In genomic region chr7:28863540-28863939, GRCm38 (mm10) we compare ENCODE assay signal across 14 mouse cellular contexts. TPM values are rescaled to one million over a fixed set of nuclear protein-coding genes. Genes with fewer than 3 reads are reported as not detected.
DNase-seq lines count a peak whose midpoint lies in the region; ATAC-seq and TF ChIP-seq lines count a peak whose summit lies in the region.
"Had no signal": no experiment of that assay in that cellular context is flagged by ENCODE, and none has a peak within 500 bp of the region (broad histone marks: within the 10 kb centered on the region; RNA-seq: fewer than 3 reads in every experiment).

Gene Lgals7, plus strand, starts transcription at chr7:28863853.

- H3K4me3 ChIP-seq in hindbrain, embryonic 10.5 days: no peak within 1 kb of the TSS
- no peak within 1 kb of the TSS for H3K4me3 ChIP-seq in hindbrain, embryonic 12.5 days
- H3K4me3 ChIP-seq in midbrain, embryonic 16.5 days (ENCODE audit: low read depth, low read length): no peak within 1 kb of the TSS
- H3K4me3 ChIP-seq in midbrain, embryonic 11.5 days (ENCODE audit: low read depth, low read length): no peak within 1 kb of the TSS
- H3K4me3 ChIP-seq in hindbrain, embryonic 16.5 days (ENCODE audit: low read length): no peak within 1 kb of the TSS
- no peak within 1 kb of the TSS for H3K4me3 ChIP-seq in cerebellum, adult 2 months (replicated peaks; ENCODE audit: insufficient read depth, low read depth, low read length)

- peaks cover 8% of the 10 kb centered on the region for H3K9me3 ChIP-seq in hindbrain, embryonic 10.5 days
- H3K9me3 ChIP-seq in hindbrain, embryonic 12.5 days (replicated peaks): peaks cover 5% of the 10 kb centered on the region; the same call in 1 of the 2 replicates
- no peaks in the 10 kb centered on the region for H3K9me3 ChIP-seq in midbrain, embryonic 16.5 days (replicated peaks; ENCODE audit: control insufficient read depth, low read length, poor library complexity, severe bottlenecking)
- H3K9me3 ChIP-seq in midbrain, embryonic 11.5 days (ENCODE audit: control insufficient read depth, low read length): peaks cover 4% of the 10 kb centered on the region; the same call in 1 of the 2 replicates
- peaks cover 4% of the 10 kb centered on the region; the same call in 1 of the 2 replicates for H3K9me3 ChIP-seq in hindbrain, embryonic 16.5 days (ENCODE audit: control insufficient read depth, low read length)

- no peak within 1 kb of the TSS for H3K4me2 ChIP-seq in hindbrain, embryonic 12.5 days (replicated peaks)
- H3K4me2 ChIP-seq in midbrain, embryonic 16.5 days (ENCODE audit: low read length): no peak within 1 kb of the TSS
- H3K4me2 ChIP-seq in midbrain, embryonic 11.5 days: no peak within 1 kb of the TSS
- no peak within 1 kb of the TSS for H3K4me2 ChIP-seq in hindbrain, embryonic 16.5 days (ENCODE audit: low read length)

- H3K36me3 ChIP-seq in hindbrain, embryonic 10.5 days: no peaks in the 10 kb centered on the region
- no peaks in the 10 kb centered on the region for H3K36me3 ChIP-seq in hindbrain, embryonic 12.5 days
- H3K36me3 ChIP-seq in midbrain, embryonic 16.5 days (ENCODE audit: control insufficient read depth, insufficient read depth, low read length): no peaks in the 10 kb centered on the region
- H3K36me3 ChIP-seq in midbrain, embryonic 11.5 days (ENCODE audit: control insufficient read depth, insufficient read depth, low read length): no peaks in the 10 kb centered on the region
- H3K36me3 ChIP-seq in hindbrain, embryonic 16.5 days (ENCODE audit: control insufficient read depth, insufficient read depth, low read length): no peaks in the 10 kb centered on the region
- H3K36me3 ChIP-seq: G1E had no signal

- peaks cover 5% of the 10 kb centered on the region; the same call in 1 of the 2 replicates for H3K27me3 ChIP-seq in hindbrain, embryonic 10.5 days (ENCODE audit: insufficient read depth, poor library complexity, severe bottlenecking)
- H3K27me3 ChIP-seq in hindbrain, embryonic 12.5 days: 0 out of 2 replicates have a peak, but pooled peaks cover 3% of the 10 kb centered on the region
- H3K27me3 ChIP-seq in midbrain, embryonic 16.5 days (ENCODE audit: control insufficient read depth, insufficient read depth, low read depth, low read length): no peaks in the 10 kb centered on the region
- no peaks in the 10 kb centered on the region for H3K27me3 ChIP-seq in midbrain, embryonic 11.5 days (ENCODE audit: control insufficient read depth, insufficient read depth, low read length)
- no peaks in the 10 kb centered on the region for H3K27me3 ChIP-seq in hindbrain, embryonic 16.5 days (replicated peaks; ENCODE audit: control insufficient read depth, insufficient read depth, low read length)
- no peaks in the 10 kb centered on the region for H3K27me3 ChIP-seq in cerebellum, adult 2 months (ENCODE audit: control insufficient read depth, insufficient read depth, low read length)

- peak within 1 kb of the TSS; percentile 50; the same call in 1 of the 2 replicates for H3K27ac ChIP-seq in hindbrain, embryonic 10.5 days
- H3K27ac ChIP-seq in hindbrain, embryonic 12.5 days: no peak within 1 kb of the TSS
- H3K27ac ChIP-seq in midbrain, embryonic 16.5 days (ENCODE audit: low read length): no peak within 1 kb of the TSS
- H3K27ac ChIP-seq in midbrain, embryonic 11.5 days (ENCODE audit: low read depth, low read length): no peak within 1 kb of the TSS
- no peak within 1 kb of the TSS for H3K27ac ChIP-seq in hindbrain, embryonic 16.5 days (ENCODE audit: low read depth, low read length)
- H3K27ac ChIP-seq in cerebellum, adult 2 months (ENCODE audit: insufficient read depth, low read length): no peak within 1 kb of the TSS

- H3K9ac ChIP-seq in hindbrain, embryonic 12.5 days: no peak within 1 kb of the TSS
- H3K9ac ChIP-seq in midbrain, embryonic 16.5 days (ENCODE audit: low read depth, low read length): peak within 1 kb of the TSS; percentile 16; the same call in 1 of the 2 replicates
- no peak within 1 kb of the TSS; the same call in 1 of the 2 replicates for H3K9ac ChIP-seq in midbrain, embryonic 11.5 days (ENCODE audit: low read length)
- H3K9ac ChIP-seq in hindbrain, embryonic 16.5 days (ENCODE audit: low read depth, low read length): peak within 1 kb of the TSS; percentile 14; the same call in 1 of the 2 replicates
- H3K9ac ChIP-seq: liver, postnatal 0 days had no signal

- ATAC-seq in hindbrain, embryonic 12.5 days (ENCODE audit: low FRiP score): no peak
- ATAC-seq in midbrain, embryonic 16.5 days: no peak; the same call in 1 of the 2 replicates
- no peak for ATAC-seq in midbrain, embryonic 11.5 days (ENCODE audit: low FRiP score)
- no peak for ATAC-seq in hindbrain, embryonic 16.5 days
- ATAC-seq in erythroid progenitor cell, adult 5-6 weeks (replicated peaks; ENCODE audit: low FRiP score, poor library complexity, severe bottlenecking): no peak
- ATAC-seq: liver, postnatal 0 days had no signal

- no peak for DNase-seq in hindbrain, embryonic 10.5 days (ENCODE audit: low spot score)
- DNase-seq in midbrain, embryonic 11.5 days (ENCODE audit: low spot score, missing footprints): no peak
- no peak for DNase-seq in cerebellum, adult 2 months
- DNase-seq: gastrocnemius, postnatal 10 days; kidney, adult 18-20 months; liver, postnatal 0 days; right cerebral cortex, postnatal 4 days; thymus, postnatal 14 days had no signal

- no peak for TF ChIP-seq CTCF in cerebellum, adult 2 months (IDR thresholded peaks at IDR 0.05; ENCODE audit: borderline replicate concordance, insufficient read depth, low read depth, low read length)

- WGBS in hindbrain, embryonic 10.5 days: 89% methylated on average over 6 of the region's 6 CpGs
- 85% methylated on average over 6 of the region's 6 CpGs for WGBS in hindbrain, embryonic 12.5 days
- 80% methylated on average over 6 of the region's 6 CpGs for WGBS in midbrain, embryonic 16.5 days
- WGBS in midbrain, embryonic 11.5 days: 91% methylated on average over 6 of the region's 6 CpGs
- WGBS in hindbrain, embryonic 16.5 days: 78% methylated on average over 6 of the region's 6 CpGs
- WGBS in cerebellum, adult 2 months: 82% methylated on average over 6 of the region's 6 CpGs

- no peak for TF ChIP-seq POLR2A in cerebellum, adult 2 months (IDR thresholded peaks at IDR 0.05; ENCODE audit: borderline replicate concordance, insufficient read depth, low read length)

- peaks cover 26% of the 10 kb centered on the region for H3K4me1 ChIP-seq in hindbrain, embryonic 10.5 days (replicated peaks)
- H3K4me1 ChIP-seq in hindbrain, embryonic 12.5 days: peaks cover 14% of the 10 kb centered on the region; the same call in 1 of the 2 replicates
- no peaks in the 10 kb centered on the region; the same call in 1 of the 2 replicates for H3K4me1 ChIP-seq in midbrain, embryonic 16.5 days (ENCODE audit: control insufficient read depth, insufficient read depth, low read length)
- peaks cover 2% of the 10 kb centered on the region; the same call in 1 of the 2 replicates for H3K4me1 ChIP-seq in midbrain, embryonic 11.5 days (ENCODE audit: control insufficient read depth, insufficient read depth, low read length)
- H3K4me1 ChIP-seq in hindbrain, embryonic 16.5 days (ENCODE audit: control insufficient read depth, insufficient read depth, low read depth, low read length): peaks cover 2% of the 10 kb centered on the region; the same call in 1 of the 2 replicates
- H3K4me1 ChIP-seq in cerebellum, adult 2 months (ENCODE audit: control insufficient read depth, insufficient read depth, low read length): no peaks in the 10 kb centered on the region

RNA-seq across cellular contexts. Expression of gene Lgals7, which starts in this region (rescaled TPM):
- 0.97 and 4.0 TPM in 2 replicates for polyA plus RNA-seq in hindbrain, embryonic 10.5 days (2016; fragmentation: Nextera tagmentation; extraction: Ambion mirVana)
- polyA plus RNA-seq in hindbrain, embryonic 12.5 days (2016; fragmentation: Nextera tagmentation; extraction: Ambion mirVana): 3.1 and 3.5 TPM in 2 replicates
- polyA plus RNA-seq in midbrain, embryonic 16.5 days (2015; fragmentation: Nextera tagmentation; extraction: Ambion mirVana): 6.7 and 10.3 TPM in 2 replicates
- 0.97 and 1.4 TPM in 2 replicates for polyA plus RNA-seq in midbrain, embryonic 11.5 days (2014; fragmentation: Nextera tagmentation; extraction: Ambion mirVana)
- 4.9 and 5.3 TPM in 2 replicates for polyA plus RNA-seq in hindbrain, embryonic 16.5 days (2015; fragmentation: Nextera tagmentation; extraction: Ambion mirVana)
- not detected in 2 replicates for total RNA-seq in erythroid progenitor cell, adult 5-6 weeks (2015; ENCODE audit: low replicate concordance)
- total RNA-seq in erythroid progenitor cell, adult 5-6 weeks (2017; ENCODE audit: low replicate concordance): not detected in 2 replicates
- polyA plus RNA-seq in cerebellum, adult 2 months (2012; rRNA removed): 0.16 TPM in 1 of 2 replicates, not detected in the other
- total RNA-seq: layer of hippocampus, postnatal 25 days had no signal

Comparison
In these comparisons a context has a peak if more than half of its experiments do, and no peak if none do; other contexts are left out.
1. H3K9ac ChIP-seq: peak in midbrain, embryonic 16.5 days (single experiment) and hindbrain, embryonic 16.5 days (single experiment); none in hindbrain, embryonic 12.5 days (single experiment) and midbrain, embryonic 11.5 days (single experiment).